Mouse (Mus musculus) cortical plate, adult 2 months (tissue): ENCODE data around the gene Clpx.
"Not testable (repeated sequence)": the region's sequence is repeated elsewhere in the genome, so short reads cannot be mapped to it uniquely, and the experiment has no call there.

Experiments used
- CTCF ChIP-seq: fragments of 200-500 bp; IDR thresholded peaks from 2 replicates; pipeline ENCODE4 v1.5.1; 2011; ENCODE audit warnings: mild to moderate bottlenecking, control low read depth, low read length; ENCODE audit not compliant: insufficient read depth; ENCODE audit errors: extremely low read depth
- POLR2A ChIP-seq: fragments of 200-500 bp; IDR thresholded peaks from 2 replicates; pipeline ENCODE4 v1.6.1; 2011; ENCODE audit warnings: mild to moderate bottlenecking, low read length, control low read depth; ENCODE audit not compliant: insufficient read depth; ENCODE audit errors: extremely low read depth

GRCm38 (mm10) chr9:65345439-65345838 lies 51.4 kb downstream of the Clpx start:
- not testable (repeated sequence) for TF ChIP-seq POLR2A, CTCF
